Comparison of ENCODE assay signal across 18 mouse cellular contexts in the genomic region with DNA sequence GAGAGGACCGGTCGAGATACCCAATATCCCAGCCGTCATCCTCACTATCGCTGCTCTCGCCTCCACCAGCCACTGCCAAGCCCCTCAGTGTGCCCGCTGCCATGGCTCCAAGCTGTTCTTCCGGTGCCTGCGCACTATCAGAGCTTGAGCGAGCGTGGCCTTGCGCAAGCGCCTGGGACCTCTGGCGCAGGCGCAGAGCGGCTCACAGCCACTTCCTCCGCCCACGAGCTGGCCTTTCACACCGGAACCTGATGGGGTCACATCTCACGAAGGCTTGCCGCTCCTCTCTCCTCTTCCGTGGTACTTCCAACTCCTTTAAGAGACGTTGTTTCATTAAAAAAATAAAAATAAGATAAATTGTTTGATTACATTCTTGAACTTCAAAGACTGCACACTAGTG.
A peak's percentile ranks its signal among the peaks of the same experiment; 100 is the strongest.
DNase-seq lines count a peak whose midpoint lies in the region.
"Had no signal": no experiment of that assay in that cellular context is flagged by ENCODE, and none has a peak within 500 bp of the region (broad histone marks: within the 10 kb centered on the region; RNA-seq: fewer than 3 reads in every experiment).

Gene Asz1 (minus strand): TSS at position 128 of the 400 bp plus-strand sequence.

- DNase-seq in 3134 (ENCODE audit: extremely low read depth, insufficient read length, low spot score) (peak; percentile 5), ES-CJ7 (ENCODE audit: low read depth, low spot score) (peak; percentile 16), R1 (ENCODE audit: low read depth, low spot score) (peak; percentile 46)
- DNase-seq in testis, postnatal 10 days (ENCODE audit: low spot score): peak; percentile 42
- DNase-seq in lung, postnatal 10 days: no peak
- DNase-seq in layer of hippocampus, adult 11-12 months (ENCODE audit: low spot score): no peak
- no peak for DNase-seq in spleen, adult 12 weeks (ENCODE audit: low spot score)
- DNase-seq: adrenal gland, adult 2 months; adrenal gland, postnatal 14 days; cerebellum, adult 11 months; cerebellum, adult 2 months; cerebellum, adult 9-11 months; cerebellum, postnatal 25 days; gastrocnemius, postnatal 10 days; gastrocnemius, postnatal 36 days; heart, adult 2 months; heart, postnatal 14 days; heart, postnatal 4 days had no signal

Comparison
In these comparisons a context has a peak if more than half of its experiments do, and no peak if none do; other contexts are left out.
1. DNase-seq: peak in 3134 (single experiment), ES-CJ7 (single experiment), R1 (single experiment) and testis, postnatal 10 days (single experiment); none in lung, postnatal 10 days (single experiment), layer of hippocampus, adult 11-12 months (single experiment) and spleen, adult 12 weeks (single experiment).